Mouse (Mus musculus): Measurements from ENCODE around the gene Rif1.

Gene Rif1

DNA sequence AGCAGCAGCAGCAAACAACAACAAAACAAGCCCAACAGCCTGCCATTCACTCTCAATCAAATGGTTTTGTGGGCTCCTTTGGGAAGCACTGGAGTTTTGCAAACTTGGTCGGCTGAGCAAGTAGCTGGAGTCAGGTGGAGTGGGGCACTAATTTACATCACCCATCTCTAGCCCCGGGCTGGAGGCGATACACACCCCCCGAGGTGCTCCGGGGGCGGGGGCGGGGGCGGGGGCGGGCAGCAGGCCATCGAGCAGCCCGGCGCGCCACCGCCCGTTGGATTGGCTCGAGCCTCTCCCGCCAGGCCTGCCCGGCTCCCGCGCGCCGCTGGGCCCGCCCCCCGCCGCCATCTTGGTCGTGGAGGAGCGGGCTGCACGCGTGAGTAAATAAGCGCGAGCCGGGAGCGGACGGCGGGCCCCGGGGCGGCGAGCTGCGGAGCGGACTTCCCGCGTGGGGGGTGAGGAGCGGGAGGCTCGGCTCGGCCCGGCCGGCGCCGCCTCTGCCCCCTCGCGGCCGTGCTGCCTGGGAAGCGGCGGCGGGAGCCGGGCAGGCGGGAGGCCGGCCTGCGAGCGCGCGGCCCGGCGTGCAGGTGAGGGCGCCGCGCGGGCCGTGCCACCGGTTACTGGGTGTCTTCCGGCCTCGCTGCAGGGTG lies at the start of gene Rif1:
Rif1 (plus strand) TSS at position 342 of the 650 bp plus-strand sequence.
- DNase-seq = peak; percentile 93

- no peak for DNase-seq
Observed at GRCm38 (mm10) chr2:52027061-52027460, 45.6 kb upstream of the Rif1 start.

DNA sequence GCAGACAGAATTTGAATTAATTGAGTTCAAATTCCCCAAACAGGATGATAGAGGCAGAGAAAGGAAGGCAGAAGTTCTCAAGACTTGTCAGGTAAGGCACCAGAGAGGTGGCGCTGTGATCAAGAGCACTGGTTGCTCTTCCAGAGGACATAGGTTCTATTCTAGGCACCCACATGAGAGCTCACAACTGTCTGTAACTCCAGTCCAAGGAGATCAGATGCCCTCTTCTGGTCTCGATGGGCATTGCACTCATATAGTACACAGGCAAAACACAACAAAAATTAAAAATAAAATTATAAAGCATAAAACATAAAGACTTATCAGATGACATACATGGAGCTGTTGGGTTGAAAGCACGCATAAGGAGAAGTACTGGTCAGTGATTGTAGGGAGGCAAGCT lies 43.2 kb upstream of the Rif1 start:
- DNase-seq = no peak

GRCm38 (mm10) chr2:52031491-52031890 lies 41.1 kb upstream of the Rif1 start:
- DNase-seq = no peak

GRCm38 (mm10) chr2:52034601-52035000 lies 38.0 kb upstream of the Rif1 start:
- no peak for DNase-seq

- no peak for DNase-seq
Observed at GRCm38 (mm10) chr2:52035144-52035543, 37.5 kb upstream of the Rif1 start.

GRCm38 (mm10) chr2:52036929-52037595 lies 35.6 kb upstream of the Rif1 start:
- DNase-seq = no peak

GRCm38 (mm10) chr2:52037882-52038281 lies 34.8 kb upstream of the Rif1 start, which contains the start of gene Tnfaip6:
TSS of gene Tnfaip6 (plus strand) at chr2:52038009.
- DNase-seq = peak; percentile 53

GRCm38 (mm10) chr2:52038558-52038957 lies 34.1 kb upstream of the Rif1 start:
- no peak for DNase-seq

GRCm38 (mm10) chr2:52039083-52039801 lies 33.4 kb upstream of the Rif1 start:
- DNase-seq = no peak

DNA sequence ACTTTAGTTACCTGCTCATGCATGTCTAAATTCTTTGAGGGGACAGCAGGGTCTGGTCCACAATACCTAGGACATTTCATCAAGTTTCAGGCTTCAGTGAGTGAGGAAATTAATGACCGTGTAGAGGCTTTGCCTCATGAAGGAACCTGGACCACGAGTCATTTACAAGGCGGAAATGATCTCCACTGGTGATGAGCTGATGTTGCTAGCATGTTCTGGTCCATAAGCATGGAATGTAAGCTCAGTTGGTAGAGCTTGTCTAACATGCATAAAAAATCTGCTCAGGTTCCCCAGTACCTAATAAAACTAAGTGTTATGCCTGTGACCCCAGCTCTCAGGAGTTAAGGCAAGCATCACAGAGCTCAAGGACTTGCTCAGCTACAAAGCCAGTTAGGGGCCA lies 30.5 kb upstream of the Rif1 start:
- no peak for DNase-seq

DNA sequence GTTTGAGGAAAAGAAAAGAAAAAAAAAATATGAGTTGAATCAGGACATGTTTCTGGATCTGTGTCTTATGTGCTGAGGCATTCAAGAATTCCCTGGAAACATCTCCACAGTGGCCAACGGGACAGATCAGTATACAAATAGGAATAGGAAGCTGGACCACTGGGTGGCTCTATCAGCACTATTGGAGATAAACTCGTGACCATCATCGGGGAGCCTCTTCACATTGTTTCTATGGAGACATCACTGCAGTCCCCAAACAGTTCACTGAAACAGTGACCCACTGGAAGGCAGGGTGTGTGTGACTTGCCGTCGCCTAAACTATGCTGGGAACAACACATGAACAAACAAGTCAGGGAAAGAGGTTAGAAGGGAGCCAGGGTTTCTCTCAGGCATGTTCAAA lies 29.9 kb upstream of the Rif1 start:
- DNase-seq = no peak

DNA sequence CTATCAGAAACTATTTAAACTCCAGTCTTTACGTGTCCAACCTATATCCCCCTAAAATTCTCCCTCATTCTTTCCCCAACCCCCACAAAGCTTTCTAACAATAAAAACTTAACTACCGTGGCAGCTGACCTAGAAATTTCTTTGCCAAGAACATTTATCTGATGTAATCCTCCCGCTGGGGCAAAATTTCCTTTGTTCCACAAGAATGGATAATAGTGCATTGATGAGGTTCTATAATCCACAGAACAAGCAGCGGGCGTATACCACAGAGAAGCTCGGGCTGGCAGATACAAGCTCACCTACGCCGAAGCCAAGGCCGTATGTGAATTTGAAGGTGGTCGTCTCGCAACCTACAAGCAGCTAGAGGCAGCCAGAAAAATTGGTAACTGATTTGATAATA lies 29.1 kb upstream of the Rif1 start:
- no peak for DNase-seq

DNA sequence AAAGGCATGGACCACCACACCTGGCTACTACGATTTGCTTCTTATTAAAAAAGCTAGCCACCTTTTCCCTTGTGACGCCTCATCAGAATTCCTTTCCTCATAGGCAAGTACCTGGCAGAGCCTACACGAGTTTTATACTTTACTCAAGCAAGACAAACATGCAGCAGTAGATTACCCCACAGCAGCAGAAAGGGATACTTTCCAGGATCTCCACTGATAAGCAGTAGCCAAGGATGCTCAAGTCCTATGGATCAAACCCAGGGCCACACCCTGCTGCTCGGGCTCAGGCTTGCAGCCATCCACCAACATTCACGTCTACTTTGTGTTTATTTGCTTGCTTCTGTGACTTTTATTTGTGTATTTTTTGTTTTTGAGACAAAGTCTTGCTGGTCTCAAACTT lies 26.6 kb upstream of the Rif1 start:
- no peak for DNase-seq

DNA sequence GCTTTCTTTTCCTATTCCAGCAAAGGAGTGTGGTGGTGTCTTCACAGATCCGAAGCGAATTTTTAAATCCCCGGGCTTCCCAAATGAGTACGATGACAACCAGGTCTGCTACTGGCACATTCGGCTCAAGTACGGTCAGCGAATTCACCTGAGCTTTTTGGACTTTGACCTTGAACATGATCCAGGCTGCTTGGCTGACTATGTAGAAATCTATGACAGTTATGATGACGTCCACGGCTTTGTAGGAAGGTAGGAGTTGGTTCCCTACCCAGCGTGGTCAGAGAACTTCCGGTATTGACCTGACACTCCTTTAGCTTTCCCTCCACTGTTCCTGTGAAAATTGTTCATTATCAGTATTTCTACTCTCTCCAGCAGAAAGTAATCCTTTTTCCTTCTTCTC lies 21.8 kb upstream of the Rif1 start:
- DNase-seq = no peak

GRCm38 (mm10) chr2:52052335-52052734 lies 20.3 kb upstream of the Rif1 start:
- DNase-seq = no peak

DNA sequence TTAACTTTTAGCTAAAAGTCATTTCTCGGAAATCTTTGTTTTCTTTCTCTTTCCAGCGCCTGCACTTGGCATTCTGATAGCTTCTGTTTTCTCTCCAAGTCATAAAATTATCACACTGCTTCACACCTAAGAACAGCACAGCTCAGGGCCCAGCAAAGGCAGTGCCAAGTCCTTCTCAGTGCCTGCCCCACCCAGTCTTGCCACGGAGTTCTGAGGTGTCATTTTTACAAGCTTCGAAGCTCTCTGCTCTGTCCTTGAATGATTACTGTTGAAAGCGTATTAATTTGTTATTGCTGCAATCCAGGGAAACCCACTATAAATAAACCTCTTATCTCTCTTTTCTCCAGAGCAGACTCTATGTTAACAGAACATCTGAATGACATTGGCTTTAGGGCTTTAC lies 19.1 kb upstream of the Rif1 start:
- DNase-seq = no peak

DNA sequence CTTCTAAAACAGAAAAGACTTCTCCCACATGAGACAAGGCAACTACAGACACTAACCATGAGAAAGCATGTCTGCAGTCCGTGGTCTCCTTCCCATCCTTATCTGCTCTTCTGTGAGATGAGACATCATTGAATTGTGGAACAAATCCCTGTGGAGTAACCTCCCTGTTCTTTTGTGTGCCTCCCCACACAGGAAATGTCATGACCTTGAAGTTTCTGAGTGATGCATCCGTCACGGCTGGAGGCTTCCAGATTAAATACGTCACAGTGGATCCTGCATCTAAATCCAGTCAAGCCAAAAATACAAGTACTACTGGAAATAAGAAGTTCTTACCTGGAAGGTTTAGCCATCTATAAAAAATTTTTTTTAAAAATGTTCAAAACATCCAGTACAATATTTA lies 17.0 kb upstream of the Rif1 start:
- DNase-seq = no peak

GRCm38 (mm10) chr2:52057099-52057498 lies 15.5 kb upstream of the Rif1 start:
- DNase-seq = no peak

DNA sequence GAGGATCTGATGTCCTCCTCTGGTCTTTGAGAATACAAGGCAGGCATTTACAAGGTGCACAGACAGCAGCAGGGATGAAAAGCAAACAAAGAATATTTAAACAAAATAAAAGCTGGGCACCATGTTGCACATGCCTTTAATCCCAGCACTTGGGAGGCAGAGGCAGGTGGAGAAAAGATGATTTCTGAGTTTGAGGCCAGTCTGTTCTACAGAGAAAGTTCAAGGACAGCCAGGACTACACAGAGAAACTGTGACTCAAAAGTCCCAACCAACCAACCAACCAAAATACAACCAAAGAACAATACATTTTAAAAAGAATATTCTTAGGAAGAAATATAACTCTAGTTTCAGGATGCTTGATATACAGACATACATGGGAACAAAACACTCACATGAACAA lies 15.0 kb upstream of the Rif1 start:
- no peak for DNase-seq

GRCm38 (mm10) chr2:52068641-52069040 lies 4.0 kb upstream of the Rif1 start:
- no peak for DNase-seq

DNA sequence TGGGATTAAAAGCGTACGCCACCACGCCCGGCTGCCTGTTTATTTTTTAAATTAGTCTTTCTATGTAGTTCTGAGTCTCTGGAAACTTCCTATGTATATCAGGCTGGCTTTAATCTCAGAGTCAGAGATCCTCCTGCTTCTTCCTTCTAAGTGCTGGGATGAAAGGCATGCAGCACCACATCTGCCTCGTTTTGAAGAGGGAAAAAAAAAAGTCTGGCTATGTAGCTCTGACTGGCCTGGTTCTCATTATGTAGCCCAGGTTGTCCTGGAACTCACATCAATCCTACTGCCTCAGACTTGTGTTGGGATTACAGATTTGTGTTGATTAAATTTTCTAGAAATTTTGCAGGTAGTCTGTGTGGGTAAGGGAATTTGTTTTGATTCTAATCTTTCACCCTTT lies 1.8 kb upstream of the Rif1 start:
- DNase-seq = no peak

- DNase-seq = no peak
Observed at GRCm38 (mm10) chr2:52071241-52071991, 1.2 kb upstream of the Rif1 start.

Data from kidney, postnatal 14 days (tissue).